ENCODE assay signal across 23 mouse cellular contexts in genomic region chr2:145216580-145216979, GRCm38 (mm10).
"Had no signal": no experiment of that assay in that cellular context is flagged by ENCODE, and none has a peak within 500 bp of the region (broad histone marks: within the 10 kb centered on the region; RNA-seq: fewer than 3 reads in every experiment).

No protein-coding gene starts in this region.

- H3K4me2 ChIP-seq: heart, embryonic 12.5 days; hindbrain, embryonic 13.5 days; hindbrain, embryonic 15.5 days; kidney, embryonic 15.5 days; limb, embryonic 13.5 days; limb, embryonic 15.5 days had no signal

- H3K4me3 ChIP-seq: heart, adult 2 months; heart, embryonic 12.5 days; hindbrain, embryonic 13.5 days; hindbrain, embryonic 15.5 days; kidney, embryonic 15.5 days; limb, embryonic 13.5 days; limb, embryonic 15.5 days had no signal

- DNase-seq: forebrain, postnatal 0 days; gastrocnemius, postnatal 14 days; gastrocnemius, postnatal 36 days; heart, adult 11 months; heart, adult 2 months; heart, postnatal 10 days; kidney, adult 11 months; kidney, adult 2 months; kidney, adult 9 months; kidney, postnatal 14 days; kidney, postnatal 36 days; layer of hippocampus, adult 9-11 months; layer of hippocampus, postnatal 36 days; left cerebral cortex, postnatal 4 days had no signal

- H3K4me1 ChIP-seq: heart, embryonic 12.5 days; hindbrain, embryonic 13.5 days; hindbrain, embryonic 15.5 days; kidney, embryonic 15.5 days; limb, embryonic 15.5 days had no signal

- H3K27me3 ChIP-seq: heart, embryonic 12.5 days; hindbrain, embryonic 13.5 days; hindbrain, embryonic 15.5 days; kidney, embryonic 15.5 days; limb, embryonic 13.5 days; limb, embryonic 15.5 days had no signal

- H3K27ac ChIP-seq: heart, adult 2 months; hindbrain, embryonic 13.5 days; hindbrain, embryonic 15.5 days; hindbrain, postnatal 0 days; kidney, embryonic 15.5 days; kidney, postnatal 0 days; limb, embryonic 13.5 days; limb, embryonic 15.5 days had no signal

- ATAC-seq: forebrain, postnatal 0 days; hindbrain, postnatal 0 days; intestine, embryonic 16.5 days had no signal

- H3K9me3 ChIP-seq: heart, embryonic 12.5 days; hindbrain, embryonic 13.5 days; hindbrain, embryonic 15.5 days; kidney, embryonic 15.5 days; limb, embryonic 13.5 days; limb, embryonic 15.5 days had no signal

- H3K9ac ChIP-seq: forebrain, postnatal 0 days; heart, embryonic 12.5 days; hindbrain, embryonic 13.5 days; hindbrain, embryonic 15.5 days; kidney, embryonic 15.5 days; limb, embryonic 13.5 days; limb, embryonic 15.5 days had no signal

- H3K36me3 ChIP-seq: heart, embryonic 12.5 days; hindbrain, embryonic 13.5 days; hindbrain, embryonic 15.5 days; kidney, embryonic 15.5 days; limb, embryonic 13.5 days; limb, embryonic 15.5 days had no signal
